Mouse (Mus musculus) thymus, postnatal 25 days (tissue): ENCODE data around the gene Nmur1.
A peak's percentile ranks its signal among the peaks of the same experiment; 100 is the strongest.
"Not testable (repeated sequence)": the region's sequence is repeated elsewhere in the genome, so short reads cannot be mapped to it uniquely, and the experiment has no call there.

Experiments
- DNase-seq: peaks from one replicate; pipeline ENCODE4 v3.0.0; 2022

Nmur1 gene

DNA sequence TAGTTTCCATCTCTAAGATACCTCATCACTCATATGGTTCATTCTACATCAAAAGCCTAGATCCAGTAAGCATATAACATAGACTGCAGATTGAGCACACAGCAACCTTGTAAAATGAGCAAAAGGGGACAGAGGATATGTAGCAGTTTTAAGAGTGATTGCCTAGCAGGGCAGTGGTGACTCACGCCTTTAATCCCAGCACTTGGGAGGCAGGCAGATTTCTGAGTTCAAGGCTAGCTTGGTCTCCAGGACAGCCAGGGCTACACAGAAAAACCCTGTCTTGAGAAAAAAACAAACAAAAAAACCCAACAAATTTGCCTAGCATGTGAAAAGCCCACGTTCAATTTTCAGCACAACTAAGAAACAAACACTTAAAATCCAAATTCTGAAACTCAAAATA, 71.8 kb downstream of the Nmur1 start:
- no peak for DNase-seq

DNA sequence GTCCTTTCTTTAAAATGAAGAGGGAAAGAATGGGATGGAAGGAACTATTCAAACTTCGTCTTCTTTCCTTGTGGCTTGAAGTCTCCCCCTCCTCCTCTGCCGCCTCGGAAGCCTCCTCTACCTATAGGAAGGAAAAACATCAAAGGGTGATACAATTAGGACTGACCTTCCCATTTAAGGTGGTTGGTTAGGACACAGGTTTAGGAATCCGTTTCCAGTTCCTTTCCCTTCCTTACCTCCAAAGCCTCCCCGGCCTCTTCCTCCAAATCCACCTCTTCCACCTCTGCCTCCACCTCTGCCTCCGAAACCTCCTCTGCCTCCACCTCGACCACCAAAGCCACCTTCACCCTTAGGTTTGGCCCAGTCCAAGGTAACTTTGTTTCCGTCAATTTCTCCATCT, 75.5 kb downstream of the Nmur1 start:
- no peak for DNase-seq

DNA sequence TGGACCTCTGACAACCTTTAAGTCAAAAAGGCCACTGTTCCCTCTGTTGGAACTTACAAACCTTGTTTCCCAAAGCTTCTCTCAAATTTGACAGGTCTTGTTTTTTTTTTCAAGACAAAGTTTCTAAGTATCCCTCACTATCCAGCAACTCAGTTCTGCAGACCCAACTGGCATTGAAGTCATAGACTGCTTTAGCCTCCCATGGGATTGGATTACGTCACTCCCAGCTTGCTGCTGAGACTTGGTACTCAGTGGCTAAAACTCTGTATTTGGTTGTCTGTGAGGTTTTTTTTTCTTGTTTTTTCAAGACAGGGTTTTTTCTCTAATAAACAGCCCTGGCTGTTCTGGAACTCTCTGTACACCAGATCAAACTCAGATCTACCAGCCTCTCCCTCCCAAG, 76.3 kb downstream of the Nmur1 start:
- DNase-seq, result no peak

DNA sequence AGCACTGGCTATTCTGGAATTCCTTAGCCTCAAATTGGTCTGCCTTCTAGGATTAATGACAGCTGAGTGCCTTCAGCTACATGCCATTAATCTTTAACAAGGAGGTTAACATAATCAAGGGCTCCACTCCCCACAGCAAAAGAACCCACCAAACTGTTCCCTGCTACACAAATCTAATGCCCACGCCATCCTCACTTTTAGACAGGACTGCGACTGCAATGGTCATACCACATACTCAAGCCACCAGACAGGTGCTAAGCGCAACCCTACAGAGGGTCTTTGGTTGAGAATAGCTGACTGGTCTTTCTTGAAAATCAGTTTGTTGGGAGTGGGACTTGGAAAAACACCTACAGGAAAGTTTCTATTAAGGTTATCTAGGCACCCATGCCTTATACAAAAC, 76.8 kb downstream of the Nmur1 start:
- no peak for DNase-seq

DNA sequence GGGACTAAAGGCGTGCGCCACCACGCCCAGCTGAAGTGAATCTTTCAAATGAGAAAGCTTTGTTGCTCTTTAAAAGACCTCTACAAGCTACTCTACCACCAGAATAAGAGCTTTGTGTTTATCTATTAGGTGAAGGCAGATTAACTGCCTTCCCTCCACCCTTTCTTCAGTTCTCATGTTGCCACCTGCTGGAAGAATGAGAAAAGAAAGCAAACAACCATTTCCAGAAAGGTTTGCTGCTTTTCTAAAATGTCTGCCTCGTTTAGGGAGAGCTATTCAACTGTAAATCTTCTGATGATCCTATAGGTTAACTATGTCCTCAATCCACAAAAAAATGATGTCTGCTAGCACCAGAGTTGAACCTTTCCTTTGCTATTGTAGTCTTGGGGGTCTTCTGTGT, 77.2 kb downstream of the Nmur1 start:
- no peak for DNase-seq

DNA sequence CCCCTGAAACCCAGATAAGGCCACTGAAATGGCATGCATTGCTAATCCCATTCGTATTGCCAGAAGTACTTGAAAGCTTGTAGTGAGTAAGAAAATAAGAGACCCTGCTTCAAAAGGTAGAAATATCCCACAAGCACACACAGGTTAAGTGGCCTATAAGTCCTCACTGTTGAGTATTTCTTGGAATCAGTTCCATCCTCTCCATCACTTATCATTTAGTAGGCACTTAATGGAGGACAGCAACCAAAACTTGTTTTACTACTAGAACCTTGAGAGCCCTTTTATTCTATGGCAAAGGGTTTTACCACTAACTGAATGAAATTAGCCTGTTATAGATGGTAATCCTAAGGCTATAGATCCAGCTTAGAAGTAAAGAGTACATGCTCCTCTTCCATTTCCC, 77.9 kb downstream of the Nmur1 start:
- no peak for DNase-seq

DNA sequence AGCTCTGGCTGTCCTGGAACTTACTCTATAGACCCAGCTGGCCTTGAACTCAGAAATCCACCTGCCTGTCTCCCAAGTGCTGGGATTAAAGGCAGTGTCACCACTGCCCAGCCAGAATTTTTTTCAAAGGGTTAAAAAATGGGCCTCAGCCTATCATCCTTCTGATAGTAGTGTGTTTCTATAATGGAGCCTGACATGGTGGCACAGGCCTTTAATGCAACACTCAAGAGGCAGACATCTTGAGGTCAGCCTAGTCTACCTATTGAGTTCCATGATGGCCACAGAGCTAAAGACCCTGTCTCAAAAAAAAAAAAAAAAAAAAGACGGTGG, 78.3 kb downstream of the Nmur1 start:
- DNase-seq, result no peak

DNA sequence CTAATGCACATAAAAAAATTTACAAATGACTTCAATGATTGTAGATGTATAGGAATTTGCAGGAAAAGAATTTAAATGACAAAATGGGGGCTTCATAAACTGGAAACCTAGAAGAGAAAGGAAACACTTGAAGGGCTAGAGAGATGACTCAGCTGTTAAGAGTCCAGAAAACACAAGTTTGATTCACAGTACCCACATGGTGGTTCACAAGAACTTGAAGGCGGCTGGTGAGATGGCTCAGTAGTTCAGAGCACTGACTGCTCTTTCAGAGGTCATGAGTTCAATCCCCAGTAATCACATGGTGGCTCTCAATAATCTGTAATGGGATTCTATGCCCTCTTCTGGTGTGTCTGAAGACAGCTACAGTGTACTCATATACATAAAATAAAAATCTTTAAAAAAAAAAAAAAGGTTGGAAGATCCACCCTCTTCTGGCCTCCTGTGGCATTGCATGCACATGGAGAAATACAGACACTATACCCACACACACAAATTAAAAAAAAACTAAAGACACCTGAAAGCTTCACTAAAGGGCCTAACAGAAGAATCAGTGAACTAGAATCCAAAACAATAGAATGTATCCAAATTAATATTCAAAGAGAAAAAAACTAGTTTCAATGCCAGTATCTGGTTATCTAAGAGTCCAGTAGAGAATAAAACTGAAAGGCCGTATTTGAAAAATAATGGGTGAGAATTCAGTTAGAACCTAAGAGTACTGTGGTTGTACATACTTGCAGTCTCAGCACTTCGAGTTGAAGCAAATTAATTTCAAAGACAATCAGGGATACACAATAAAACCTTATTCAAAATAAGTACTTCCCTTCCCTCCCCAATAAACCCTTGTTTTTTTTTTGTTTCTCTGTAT, 78.9 kb downstream of the Nmur1 start:
- DNase-seq, result no peak

DNA sequence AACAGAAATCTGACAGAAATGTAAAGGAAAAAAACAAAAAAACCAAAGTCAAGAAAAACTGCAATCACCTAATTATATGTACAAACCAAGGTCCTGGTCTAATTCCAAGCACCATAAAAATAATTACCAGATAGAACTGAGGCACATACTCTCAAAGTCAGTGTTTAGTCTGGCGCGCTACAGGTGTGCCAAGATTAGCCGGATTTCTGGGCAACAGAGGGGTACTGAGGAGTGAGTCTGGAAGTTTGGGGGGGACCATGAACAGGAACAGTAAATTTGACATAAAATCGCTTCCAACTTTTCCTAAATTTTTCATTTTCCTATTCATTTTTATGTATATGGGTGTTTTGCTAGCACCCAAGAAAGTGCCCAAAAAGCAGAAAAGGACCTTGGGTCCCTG, 80.1 kb downstream of the Nmur1 start:
- DNase-seq, result no peak

DNA sequence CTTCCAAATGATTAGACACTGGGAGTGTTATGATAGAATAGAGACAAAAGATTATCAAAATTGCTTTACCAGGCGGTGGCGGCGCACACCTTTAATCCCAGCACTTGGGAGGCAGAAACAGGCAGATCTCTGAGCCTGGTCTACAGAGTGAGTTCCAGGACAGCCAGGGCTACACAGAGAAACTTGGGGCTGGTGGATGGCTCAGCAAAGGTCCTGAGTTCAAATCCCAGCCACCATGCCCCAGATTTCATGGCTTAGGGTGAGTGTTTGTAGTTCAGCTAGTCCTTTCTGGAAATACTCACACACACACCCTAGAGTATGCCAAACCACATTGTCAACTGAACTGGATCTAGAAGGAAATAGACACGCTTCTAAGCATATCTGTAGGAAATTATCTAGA, 81.0 kb downstream of the Nmur1 start:
- no peak for DNase-seq

DNA sequence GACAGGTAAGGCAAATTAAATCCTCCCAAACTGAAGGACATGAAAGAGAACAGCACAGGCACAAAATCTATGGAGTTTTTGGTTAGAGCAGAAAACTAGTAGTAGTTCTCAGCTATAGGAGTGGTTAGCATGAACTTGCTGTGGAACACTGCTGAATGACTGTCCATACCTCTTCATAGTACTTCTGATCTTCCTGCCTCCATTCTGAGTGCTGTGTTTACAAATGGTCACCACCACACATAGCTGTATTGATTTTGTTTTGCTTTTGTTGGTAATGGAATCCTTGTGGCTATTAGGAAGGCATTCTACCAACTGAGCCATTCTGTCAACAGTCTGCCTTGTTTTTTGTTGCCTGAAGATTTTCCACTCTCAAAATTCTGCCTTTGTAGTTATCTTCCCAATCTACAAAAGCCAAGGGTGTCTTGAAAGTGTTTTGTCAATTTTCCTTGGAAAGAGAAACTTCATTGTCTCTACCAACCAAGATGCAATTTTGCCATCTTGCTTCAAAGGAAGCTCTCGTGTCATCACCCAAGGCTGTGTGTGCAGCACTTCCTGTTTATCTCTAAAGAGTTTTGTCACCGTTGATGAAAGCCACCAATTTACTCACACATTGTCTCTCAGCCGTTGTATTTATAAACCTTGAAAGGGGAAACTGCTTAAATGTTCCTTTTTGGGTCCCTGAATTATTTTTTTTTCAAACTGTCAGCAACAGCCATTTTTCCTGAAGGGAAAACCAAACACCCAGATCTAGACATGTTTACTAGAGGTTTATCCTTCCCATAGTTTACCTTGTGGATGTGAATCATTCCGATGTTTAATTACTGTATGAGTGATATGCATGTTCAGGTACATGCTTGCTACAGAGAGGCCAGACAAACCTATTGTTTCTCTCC, 81.8 kb downstream of the Nmur1 start:
- DNase-seq, result peak; percentile 43

DNA sequence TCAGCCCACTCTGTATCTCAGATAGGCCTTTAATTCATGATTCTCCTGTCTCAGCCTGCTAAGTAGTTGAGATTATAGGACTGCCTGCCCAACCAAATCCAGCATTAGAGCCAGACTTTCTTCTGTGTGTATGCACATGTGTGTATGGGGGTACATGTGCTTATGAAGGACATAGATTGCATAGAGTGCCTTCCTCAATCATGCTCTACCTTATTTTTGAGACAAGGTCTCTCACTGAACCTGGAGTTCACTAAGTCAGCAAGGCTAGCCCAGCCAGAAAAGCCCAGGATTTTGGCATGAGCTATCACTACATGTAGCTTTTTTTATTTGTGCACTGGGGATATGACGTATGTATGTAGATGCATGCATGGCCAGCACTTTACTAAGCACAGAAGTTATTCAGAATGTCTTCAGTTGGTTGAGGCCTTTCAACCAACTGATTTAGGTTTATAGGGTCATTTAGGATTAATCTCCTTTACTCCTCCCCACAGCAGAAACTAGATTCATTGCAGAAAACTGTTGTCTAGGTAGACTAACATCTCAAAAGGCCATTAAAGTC, 82.9 kb downstream of the Nmur1 start:
- no peak for DNase-seq

DNA sequence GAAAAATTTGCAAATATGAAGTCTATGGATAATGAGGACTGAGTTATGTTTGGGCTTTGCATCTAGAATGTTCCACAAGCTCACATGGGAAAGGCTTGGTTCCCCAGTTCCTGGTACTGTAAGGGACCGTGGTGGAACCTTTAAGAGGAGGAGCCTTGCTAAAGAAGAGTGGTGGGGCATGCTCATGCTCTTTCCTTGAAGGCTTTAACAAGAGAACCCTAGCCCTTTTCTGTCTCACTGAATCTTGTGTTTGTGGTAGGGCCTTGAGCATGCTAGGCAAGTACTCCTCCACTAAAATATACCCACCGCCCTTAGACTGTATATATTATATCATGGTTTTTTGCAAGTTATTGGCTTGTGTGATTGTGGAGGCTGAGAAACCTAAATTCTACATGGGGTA, 83.7 kb downstream of the Nmur1 start:
- DNase-seq, result no peak

DNA sequence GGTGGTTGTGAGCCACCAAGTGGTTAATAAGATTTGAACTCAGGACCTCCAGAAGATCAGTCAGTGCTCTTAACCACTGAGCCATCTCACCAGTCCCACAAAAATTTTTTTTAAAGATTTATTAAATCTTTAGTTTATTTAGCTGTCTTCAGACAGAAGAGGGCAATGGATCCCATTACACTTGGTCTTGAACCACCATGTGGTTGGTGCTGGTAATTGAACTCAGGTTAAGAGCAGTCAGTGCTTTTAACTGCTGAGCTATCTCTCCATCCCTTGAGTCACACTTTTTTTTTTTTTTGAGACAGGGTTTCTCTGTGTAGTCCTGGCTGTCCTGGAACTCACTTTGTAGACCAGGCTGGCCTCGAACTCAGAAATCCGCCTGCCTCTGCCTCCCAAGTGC, 84.9 kb downstream of the Nmur1 start:
- not testable (repeated sequence) for DNase-seq

DNA sequence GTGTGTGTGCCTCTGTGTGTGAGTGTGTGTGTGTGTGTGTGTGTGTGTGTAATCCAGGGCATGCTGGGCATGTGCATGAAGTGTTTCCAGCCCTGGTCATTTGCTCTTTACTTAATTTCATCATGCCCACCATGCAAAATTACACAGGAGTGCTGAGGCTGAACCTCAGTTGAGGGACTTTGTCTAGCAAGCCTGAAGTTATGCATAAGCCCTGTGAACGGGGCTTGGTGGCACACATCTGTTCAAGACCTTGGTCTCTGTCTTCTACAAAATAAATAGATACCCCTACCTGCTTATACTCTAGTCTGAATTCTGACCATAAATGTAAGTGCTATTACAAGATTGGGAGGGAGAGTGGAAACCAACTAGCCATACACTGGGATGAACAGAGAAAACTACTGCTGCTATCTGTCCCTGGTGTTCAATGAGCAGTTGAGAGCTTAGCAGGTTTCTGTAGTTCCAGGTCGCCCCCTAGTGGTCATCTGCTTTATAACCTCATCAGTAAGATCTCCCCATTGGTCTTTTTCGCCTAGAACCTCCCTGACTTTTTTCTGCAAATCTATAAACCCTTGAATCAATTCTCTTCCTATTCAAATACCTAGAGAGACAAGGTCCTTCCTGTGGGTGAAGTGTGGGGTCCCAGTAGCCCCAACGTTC, 86.7 kb downstream of the Nmur1 start:
- DNase-seq, result peak; percentile 81

DNA sequence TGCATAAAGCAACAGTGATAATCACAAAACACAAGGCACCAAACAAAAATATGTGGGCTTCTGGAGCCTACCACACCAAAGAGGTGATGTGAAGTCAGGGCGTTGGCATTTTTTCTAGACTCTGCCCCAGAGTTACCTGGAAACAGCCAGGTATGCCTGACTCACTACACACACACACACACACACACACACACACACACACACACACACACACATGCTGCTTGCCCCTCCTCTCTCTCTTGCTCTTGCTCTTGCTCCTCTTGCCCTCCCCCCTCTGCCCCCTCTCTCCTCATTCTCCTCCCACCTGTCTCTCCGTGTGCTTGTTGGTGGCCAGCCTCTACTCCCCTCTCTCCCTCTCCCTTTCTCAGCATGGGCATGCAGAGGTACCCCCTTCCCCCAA, 89.7 kb downstream of the Nmur1 start:
- no peak for DNase-seq
